Mouse (Mus musculus) liver, adult 2 months (tissue): ENCODE measurements around the gene Larp6.

Source experiments
- CTCF ChIP-seq: fragments of 200-500 bp; IDR thresholded peaks from 2 replicates; pipeline ENCODE4 v1.5.1; 2011; ENCODE audit warnings: low read depth, low read length, control low read depth
- POLR2A ChIP-seq: fragments of 200-500 bp; IDR thresholded peaks from 2 replicates; pipeline ENCODE4 v1.6.1; 2011; ENCODE audit warnings: low read length, control low read depth; ENCODE audit not compliant: insufficient read depth; ENCODE audit errors: extremely low read depth

GRCm38 (mm10) chr9:60696271-60696985 is 16.4 kb upstream of the Larp6 start:
- no peak for TF ChIP-seq POLR2A
- TF ChIP-seq CTCF, result no peak
